Mouse (Mus musculus): ENCODE results near the gene Mgll. TPM values are rescaled to one million over a fixed set of nuclear protein-coding genes. Genes with fewer than 3 reads are reported as not detected.
A peak's percentile ranks its signal among the peaks of the same experiment; 100 is the strongest.

Mgll gene
- total RNA-seq (2021), result 232 and 279 TPM in 2 replicates
- long read RNA-seq, experiment 1, transcript Mgll-204 (8 exons, 3,676 nt), result major isoform, 90 of 238 reads
- long read RNA-seq, experiment 1, transcript Mgll-207 (8 exons, 3,991 nt), result minor isoform, 21 of 238 reads
- long read RNA-seq, experiment 1, partial matches to known transcripts, result 28 of 238 reads
- long read RNA-seq, experiment 1, other reads (novel, unspliced or antisense), result 95 of 238 reads
- long read RNA-seq, experiment 2, transcript Mgll-207 (8 exons, 3,991 nt), result minor isoform, 16 of 205 reads
- long read RNA-seq, experiment 2, transcript Mgll-204 (8 exons, 3,676 nt), result major isoform, 53 of 205 reads
- long read RNA-seq, experiment 2, partial matches to known transcripts, result 30 of 205 reads
- long read RNA-seq, experiment 2, other reads (novel, unspliced or antisense), result 104 of 205 reads

DNA sequence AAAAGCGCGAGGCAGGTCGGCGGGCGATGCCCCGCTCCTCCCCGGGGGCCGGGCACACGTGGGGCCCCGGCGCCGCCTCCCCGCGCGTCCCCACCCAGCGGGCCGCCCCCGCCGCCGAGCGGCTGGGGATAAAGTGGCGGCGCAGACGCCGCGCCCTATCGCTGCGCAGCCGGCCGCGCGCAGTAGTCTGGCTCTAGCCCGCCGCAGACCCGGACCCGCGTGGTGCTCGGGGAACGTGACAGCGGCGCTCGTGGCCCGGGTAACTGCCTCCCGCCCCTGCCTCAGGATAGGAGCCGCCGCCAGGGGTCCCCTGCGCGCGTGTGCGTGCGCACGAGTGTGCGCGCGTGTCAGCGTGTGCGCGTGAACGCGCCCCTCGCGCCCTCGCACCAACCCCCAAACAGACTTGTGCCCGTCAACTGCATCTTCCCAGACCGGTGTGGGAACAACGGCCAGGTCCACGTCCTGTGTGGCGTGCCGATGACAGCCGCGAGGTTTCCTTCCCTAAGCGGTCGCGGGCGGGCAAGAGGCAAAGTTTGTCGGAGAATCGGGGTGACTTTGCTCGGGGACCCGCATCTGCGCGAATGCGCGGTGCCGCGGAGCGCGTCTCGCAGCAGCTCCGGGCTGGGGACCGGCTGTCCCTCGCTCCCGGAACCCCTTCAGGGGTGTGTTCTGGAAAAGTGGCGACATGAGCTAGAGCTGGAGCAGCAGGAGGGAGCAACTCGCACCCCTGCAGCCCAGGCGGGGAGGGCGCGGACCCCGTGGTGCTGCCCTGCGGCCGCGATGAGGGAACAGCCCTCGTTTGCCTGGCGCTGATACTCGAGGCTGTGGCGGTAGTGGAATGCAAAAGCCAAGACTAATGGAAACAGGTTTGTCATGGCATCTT is at the start of gene Mgll:
Gene Mgll (plus strand): TSS at position 100 of the 883 bp plus-strand sequence.
- DNase-seq, result peak; percentile 83

- DNase-seq, result no peak
These were observed 48.4 kb upstream of the Mgll start for GRCm38 (mm10) chr6:88675815-88676214.

DNA sequence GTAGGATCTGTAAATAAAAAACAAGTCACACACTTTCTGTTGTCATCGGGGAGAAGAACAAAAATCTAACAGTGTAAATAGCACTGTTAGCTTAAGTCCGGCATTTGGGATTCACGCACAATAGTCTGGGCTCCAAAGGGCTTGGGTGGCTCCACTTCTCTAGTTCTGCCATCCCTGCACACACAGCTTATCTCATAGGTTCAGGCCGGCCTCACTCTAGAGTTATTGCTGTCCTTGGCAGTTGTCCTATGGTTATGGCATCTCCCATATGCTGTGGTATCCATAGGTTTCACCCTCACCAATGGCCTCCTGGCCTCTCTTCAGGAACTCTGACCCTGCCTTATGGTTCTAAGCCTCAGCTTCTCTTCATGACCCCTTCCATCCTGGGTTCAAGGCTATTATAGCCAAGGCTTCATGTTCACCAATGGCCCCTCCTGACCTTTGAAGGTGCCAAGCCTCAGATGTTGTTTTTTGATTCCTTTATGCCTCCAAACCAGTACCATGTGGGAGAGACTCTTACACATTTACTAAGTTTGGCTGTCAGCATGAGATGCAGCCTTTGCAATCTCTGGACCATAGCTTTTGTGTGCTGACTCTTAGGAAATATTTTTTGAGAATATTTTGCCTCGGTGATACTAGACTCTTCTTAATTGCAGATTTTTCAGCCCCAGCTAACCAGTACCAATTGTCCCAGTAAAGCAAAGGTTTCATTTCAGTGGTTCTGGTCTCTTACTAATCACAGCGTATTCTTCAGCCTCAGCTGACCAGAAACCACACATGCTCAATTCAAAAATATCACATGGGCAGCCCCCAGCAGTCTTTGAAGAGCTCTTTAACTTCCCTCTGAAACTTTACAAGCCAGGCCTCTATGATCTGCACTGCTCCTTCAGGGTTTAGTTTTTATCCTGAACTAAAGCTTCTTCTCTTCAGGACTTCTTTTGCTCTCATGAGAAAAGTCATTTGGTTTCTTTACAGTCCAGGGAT is 47.2 kb upstream of the Mgll start:
- DNase-seq, result no peak

DNA sequence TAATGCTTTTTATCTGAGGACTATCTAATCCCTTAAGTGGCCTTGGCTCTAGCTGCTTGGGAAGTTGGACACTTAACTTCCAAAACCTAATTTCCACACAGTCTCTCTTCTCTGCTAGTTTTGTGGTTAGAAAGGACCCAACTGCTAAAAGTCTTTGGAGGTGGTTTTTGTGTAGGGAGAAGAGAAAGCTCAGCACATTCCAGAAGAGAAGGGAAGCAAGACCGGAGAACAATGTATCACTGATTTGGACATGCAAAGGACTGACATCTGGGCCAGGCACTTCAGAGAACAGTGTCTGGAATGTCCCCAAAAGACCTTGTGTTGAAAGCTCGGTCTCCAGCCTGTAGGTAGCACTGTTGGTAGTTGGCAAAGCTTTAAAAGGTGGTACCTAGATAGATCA is 46.5 kb upstream of the Mgll start:
- no peak for DNase-seq

DNA sequence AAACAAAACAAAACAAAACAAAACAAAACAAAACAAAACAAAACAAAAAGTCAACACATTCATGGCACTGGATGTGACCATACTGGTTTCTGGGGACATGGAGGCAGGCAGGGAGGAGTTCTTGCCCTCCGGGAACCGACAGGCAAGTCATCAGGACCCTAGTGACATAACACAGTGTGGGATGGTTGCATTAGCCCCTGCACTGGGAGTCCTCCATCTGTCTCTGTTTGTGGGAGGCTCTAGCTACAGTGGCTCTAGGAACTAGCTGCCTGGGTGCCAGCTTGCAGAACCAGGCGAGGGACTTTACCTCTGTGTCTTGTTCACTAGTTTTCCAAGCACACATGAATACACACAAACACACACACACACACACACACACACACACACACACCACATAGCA is 43.2 kb upstream of the Mgll start:
- DNase-seq, result no peak

DNA sequence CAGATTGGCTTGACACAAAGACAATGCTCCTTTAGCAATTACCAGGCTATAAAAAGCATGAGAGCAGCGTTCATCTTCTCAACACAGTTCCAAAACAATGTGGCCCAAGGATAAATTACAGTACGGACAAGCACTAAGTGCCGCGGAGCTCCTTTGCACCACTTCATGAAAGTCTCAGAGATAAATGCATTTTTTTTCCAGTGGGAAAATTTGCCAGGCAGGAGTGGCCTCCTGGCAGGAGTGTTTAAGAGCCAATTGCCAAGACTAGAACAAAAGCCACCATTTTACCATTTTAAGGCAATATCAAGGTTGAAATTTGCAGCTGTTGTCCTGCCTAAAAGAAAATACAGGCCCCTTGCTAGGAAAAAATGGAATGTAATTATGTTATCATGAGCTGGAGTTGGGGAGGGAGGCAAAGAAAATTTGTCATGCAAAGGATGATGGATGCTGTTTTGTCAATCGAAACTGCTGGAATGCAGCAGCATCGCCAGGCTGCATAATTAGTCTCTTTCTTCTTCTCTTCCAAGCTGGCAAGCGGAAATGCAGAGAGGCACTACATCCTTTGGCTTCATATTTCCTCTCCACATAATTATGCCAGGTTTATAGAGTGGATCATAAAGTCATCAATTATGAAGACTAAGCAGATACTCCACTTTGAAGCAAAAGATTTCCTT is 40.7 kb upstream of the Mgll start:
- DNase-seq, result no peak

DNA sequence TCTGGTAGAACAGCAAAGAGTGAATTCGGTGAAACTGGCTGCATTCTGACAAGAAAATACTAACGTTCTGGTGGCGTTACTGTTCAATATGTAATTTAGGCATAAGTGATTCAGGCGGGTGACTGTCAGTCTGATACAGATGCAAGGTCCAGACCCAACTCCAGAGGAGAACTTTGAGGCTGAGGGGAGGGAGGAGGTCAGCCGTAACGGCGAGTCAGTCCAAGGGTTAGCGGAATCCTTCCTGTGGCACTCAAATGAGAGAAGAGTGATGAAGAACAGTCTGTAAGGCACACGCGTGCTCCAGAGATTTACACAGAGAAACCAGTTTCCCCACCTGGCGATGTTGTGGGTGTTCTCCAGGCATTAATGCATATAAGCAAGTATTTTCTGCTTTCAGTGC is 36.0 kb upstream of the Mgll start:
- DNase-seq, result no peak

- no peak for DNase-seq
These were observed 35.5 kb upstream of the Mgll start for GRCm38 (mm10) chr6:88688712-88689111.

DNA sequence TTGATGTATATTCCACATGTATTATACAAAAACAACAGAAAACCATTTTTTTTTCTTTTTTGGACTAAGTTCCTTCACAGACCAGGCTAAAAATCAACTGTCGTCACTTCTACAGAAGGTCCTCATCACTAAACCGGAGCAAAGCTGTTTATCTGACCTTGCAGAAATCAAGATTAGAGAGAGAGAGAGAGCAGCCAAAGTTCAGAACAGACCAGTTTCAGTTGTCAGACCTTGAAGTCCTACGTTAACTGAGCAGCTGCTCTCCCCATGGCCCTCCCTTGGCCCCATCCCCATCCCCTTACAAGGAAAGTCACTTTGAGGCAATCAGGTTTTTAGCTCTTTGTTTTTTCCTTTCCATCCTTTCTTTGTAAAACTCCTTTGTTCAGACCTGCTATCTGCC is 34.0 kb upstream of the Mgll start:
- peak; percentile 38 for DNase-seq

DNA sequence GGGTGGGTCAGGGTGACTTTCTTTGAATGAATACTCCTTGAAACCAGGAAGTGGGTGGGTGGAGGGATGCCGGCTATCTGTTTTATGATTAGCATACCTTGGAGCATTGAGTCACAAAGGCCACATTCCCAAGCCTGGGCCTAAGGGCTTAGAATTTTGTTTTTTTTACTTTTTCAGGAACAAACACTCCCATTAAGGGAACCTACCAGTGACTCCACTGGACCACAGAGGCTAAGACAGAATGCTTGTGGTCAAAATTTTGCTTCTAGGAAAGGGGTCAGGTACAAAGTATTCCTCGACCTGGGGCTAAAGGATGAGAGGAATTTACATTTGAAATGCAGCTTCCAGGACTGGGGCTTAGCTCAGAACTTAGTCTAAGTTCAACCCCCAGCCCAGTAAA is 32.9 kb upstream of the Mgll start:
- no peak for DNase-seq

DNA sequence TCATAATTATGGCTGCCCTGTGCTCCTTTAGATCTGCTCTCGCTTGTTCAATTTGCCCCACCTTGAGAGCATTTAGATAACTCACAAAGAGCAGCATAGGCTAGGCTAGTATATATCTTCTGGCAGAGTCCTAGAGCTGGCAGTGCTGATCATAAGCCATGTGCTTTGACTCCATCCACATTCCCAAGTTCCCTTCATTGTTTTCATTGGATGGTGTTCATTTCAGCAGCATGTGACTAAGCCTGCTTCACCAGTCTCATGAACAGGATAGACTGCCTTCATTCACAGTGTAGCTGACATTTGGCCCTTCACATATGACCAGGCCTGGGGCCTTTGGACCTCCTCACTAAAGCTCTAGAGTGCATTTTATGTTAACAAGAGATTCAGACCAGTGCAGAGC is 21.3 kb upstream of the Mgll start:
- DNase-seq, result no peak

- no peak for DNase-seq
These were observed 20.5 kb upstream of the Mgll start for GRCm38 (mm10) chr6:88703731-88704130.

DNA sequence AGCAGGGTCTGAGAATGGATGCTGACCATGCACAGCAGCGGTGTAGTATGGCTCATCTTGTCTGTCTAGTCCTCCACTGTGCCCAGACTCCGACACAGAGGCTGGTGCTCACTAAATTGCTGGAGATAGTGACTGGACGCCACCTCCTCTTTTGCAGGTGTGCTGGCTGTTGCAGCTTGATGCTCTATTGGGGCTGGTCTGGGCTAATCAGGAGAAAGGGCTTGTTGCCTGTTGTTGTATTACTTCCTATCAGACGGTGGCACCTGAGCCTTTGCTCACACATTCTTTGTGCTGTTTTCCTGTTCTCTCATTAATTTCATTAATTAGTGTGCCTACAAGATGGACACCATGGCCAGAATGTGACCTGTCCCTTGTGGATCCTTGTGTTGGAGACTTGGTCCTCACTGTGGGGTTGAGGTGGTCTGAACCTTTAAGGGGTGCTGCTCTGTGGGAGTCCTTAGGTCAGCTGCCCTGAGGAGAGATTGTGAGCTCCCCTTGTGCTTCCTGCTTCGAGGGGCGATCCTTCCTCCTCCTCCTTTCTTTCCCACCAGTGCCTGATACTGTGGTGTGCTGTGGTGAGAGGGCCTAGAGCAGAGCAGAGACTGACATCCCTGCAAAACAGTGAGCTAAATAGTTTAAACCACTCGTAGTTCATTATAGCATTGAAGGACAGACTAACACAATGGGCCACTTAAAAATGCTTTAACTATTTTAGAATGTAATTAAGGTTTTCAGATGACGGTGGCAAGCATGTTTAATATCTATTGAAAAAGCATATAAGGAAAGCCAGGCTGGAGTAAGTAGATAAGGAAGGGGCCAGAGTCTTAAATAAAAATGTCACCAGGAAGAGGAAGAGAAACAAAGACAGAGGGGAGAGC is 15.6 kb upstream of the Mgll start:
- DNase-seq, result no peak

- no peak for DNase-seq
These were observed 15.0 kb upstream of the Mgll start for GRCm38 (mm10) chr6:88709279-88709575.

GRCm38 (mm10) chr6:88711313-88711712 is 12.9 kb upstream of the Mgll start:
- DNase-seq, result no peak

DNA sequence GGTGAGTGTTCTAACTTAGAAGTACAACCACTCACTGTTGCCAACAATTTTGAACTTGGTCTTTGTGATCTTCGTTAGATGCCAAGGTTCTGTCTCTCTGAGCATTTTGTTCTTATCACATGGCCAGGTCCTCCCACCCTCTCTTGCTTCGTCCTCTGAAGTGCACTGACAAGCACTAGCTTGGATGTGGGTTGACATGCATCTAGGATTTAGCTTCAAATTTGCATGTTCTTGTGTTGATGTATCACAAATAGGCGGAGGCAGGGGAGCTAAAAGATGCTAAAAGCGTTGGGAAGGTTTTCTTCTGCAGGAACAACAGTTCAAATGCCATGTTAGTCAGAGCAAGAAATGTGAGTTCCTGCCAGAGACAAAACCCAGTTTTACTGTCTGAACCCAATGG is 12.1 kb upstream of the Mgll start:
- DNase-seq, result no peak

- DNase-seq, result no peak
These were observed 10.9 kb upstream of the Mgll start for GRCm38 (mm10) chr6:88713320-88713719.

DNA sequence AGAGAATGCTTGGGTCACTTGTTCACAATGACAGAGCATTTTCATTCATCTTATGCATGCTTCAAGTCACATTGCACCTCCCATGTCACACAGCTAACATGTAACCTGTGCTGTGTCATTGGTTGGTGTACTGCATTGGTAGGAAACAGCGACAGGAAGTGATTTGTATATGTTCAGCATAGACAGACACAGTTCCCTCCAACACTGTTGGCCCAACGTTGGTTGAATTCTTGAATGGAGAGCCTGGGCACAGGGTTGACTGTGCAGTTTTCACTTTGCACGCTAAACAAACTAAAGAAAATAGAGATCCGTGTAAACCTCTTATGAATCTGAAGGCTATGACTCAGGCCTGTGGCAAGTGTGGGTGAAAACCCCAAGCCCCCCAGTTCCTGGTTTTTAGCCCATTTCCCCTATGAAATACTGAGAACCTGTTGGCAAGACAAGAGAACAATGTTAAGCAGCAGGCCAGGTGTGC is 10.0 kb upstream of the Mgll start:
- DNase-seq, result no peak

- DNase-seq, result no peak
These were observed 8.8 kb upstream of the Mgll start for GRCm38 (mm10) chr6:88715378-88715781.

- DNase-seq, result no peak
These were observed 8.2 kb upstream of the Mgll start for GRCm38 (mm10) chr6:88715966-88716365.
